Mouse (Mus musculus) heart, embryonic 12.5 days (tissue): Measurements from ENCODE around the gene Hist2h3b. TPM values are rescaled to one million over a fixed set of nuclear protein-coding genes. Genes with fewer than 3 reads are reported as not detected.

Experiments used
- ATAC-seq: fragments of 200-750 bp; cut with Nextera tagmentation; 2 replicates; pipeline ENCODE4 v1.8.0; 2017; ENCODE audit warnings: moderate TSS enrichment, moderate library complexity; ENCODE audit not compliant: insufficient number of reproducible peaks, low FRiP score
- H3K27ac ChIP-seq: fragments of 300-500 bp; sonication (generic); 2 replicates; pipeline ENCODE4 v1.5.1; 2016; ENCODE audit warnings: mild to moderate bottlenecking, moderate library complexity; ENCODE audit not compliant: poor library complexity, severe bottlenecking
- H3K27me3 ChIP-seq: fragments of 300-500 bp; sonication (generic); replicated peaks from 2 replicates; pipeline ENCODE4 v1.6.1; 2016; ENCODE audit warnings: mild to moderate bottlenecking, moderate library complexity
- H3K36me3 ChIP-seq: fragments of 300-500 bp; sonication (generic); 2 replicates; pipeline ENCODE4 v1.6.1; 2016; ENCODE audit warnings: mild to moderate bottlenecking, moderate library complexity
- H3K4me1 ChIP-seq: fragments of 300-500 bp; sonication (generic); replicated peaks from 2 replicates; pipeline ENCODE4 v1.6.1; 2016; ENCODE audit warnings: mild to moderate bottlenecking
- H3K4me2 ChIP-seq: fragments of 300-500 bp; sonication (generic); 2 replicates; pipeline ENCODE4 v1.6.1; 2016; ENCODE audit warnings: mild to moderate bottlenecking, moderate library complexity
- H3K4me3 ChIP-seq: fragments of 300-500 bp; sonication (generic); 2 replicates; pipeline ENCODE4 v1.5.1; 2016; ENCODE audit warnings: mild to moderate bottlenecking
- H3K9ac ChIP-seq: fragments of 300-500 bp; sonication (generic); 2 replicates; pipeline ENCODE4 v1.6.1; 2016; ENCODE audit warnings: mild to moderate bottlenecking, moderate library complexity
- H3K9me3 ChIP-seq: fragments of 300-500 bp; sonication (generic); replicated peaks from 2 replicates; pipeline ENCODE4 v1.6.1; 2016; ENCODE audit warnings: mild to moderate bottlenecking, moderate library complexity
- WGBS: fragments of 180-500 bp; shearing (Covaris S2); methylation state at CpG from one replicate; pipeline ENCODE4 v1.1.7; 2016; 5-methylcytosine and 5-hydroxymethylcytosine counted together
- polyA plus RNA-seq: library from polyadenylated mRNA; unstranded; fragments of >200 nt; fragmentation: Nextera tagmentation; extraction: Ambion mirVana; gene quantifications from 2 replicates; pipeline ENCODE4 v1.2.1, GENCODE M21; 2016

Hist2h3b gene
- polyA plus RNA-seq, 1 experiment from 2014 or later = 26.5 TPM

- H3K9ac ChIP-seq = peak overlapping the region; percentile 12; the same call in 1 of the 2 replicates
- no peaks in the 10 kb centered on the region for H3K9me3 ChIP-seq
- peak; percentile 51; the same call in 1 of the 2 replicates for ATAC-seq
- no peaks in the 10 kb centered on the region for H3K27me3 ChIP-seq
- H3K27ac ChIP-seq = no peak overlapping the region
- no peaks in the 10 kb centered on the region for H3K36me3 ChIP-seq
- H3K4me3 ChIP-seq = no peak overlapping the region
- peak overlapping the region; percentile 31; the same call in 1 of the 2 replicates for H3K4me2 ChIP-seq
- peaks cover 29% of the 10 kb centered on the region for H3K4me1 ChIP-seq
- WGBS = 23% methylated on average over 10 of the region's 10 CpGs
These were observed 13.6 kb upstream of the Hist2h3b start for GRCm38 (mm10) chr3:96254683-96255355.

DNA sequence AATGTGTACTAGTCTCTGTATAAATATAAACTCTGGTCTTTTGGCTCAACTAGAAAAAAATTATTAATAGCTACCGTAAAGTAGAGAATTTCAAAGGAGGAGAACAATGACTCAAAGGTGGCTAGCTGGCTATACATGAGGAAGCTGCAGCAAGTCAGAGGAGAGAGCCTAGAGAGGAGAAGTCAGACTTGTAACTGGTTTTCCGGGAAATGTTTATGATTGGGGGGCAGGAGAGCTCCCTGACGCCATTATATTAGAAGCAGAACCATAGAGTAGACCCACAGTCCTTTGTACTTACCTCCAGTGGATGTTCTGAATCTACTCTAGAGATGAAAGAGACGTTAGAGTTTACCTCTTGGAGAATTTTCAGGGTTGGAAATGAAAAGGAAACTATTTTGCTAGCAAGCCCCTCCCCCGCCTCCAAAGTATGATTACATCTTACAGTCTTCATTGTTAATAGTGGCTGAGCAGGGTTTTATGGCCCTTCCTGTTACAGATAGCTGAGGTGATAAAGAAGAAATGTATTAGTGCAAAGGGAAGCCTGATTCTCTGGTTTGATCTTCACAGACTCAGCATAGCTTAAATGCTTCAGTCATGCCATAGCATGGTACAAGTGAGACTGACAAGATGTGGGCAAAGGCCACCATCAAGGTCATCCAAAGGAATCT lies 12.4 kb upstream of the Hist2h3b start:
- H3K9ac ChIP-seq = no peak overlapping the region
- H3K4me1 ChIP-seq = peaks cover 17% of the 10 kb centered on the region
- ATAC-seq = no peak
- no peaks in the 10 kb centered on the region for H3K36me3 ChIP-seq
- no peaks in the 10 kb centered on the region for H3K9me3 ChIP-seq
- no peaks in the 10 kb centered on the region for H3K27me3 ChIP-seq
- H3K4me3 ChIP-seq = no peak overlapping the region
- H3K27ac ChIP-seq = no peak overlapping the region
- no peak overlapping the region for H3K4me2 ChIP-seq
- WGBS = 76% methylated on average over 5 of the region's 5 CpGs

- no peak overlapping the region for H3K27ac ChIP-seq
- no peaks in the 10 kb centered on the region for H3K27me3 ChIP-seq
- no peaks in the 10 kb centered on the region for H3K9me3 ChIP-seq
- no peak for ATAC-seq
- WGBS = 70% methylated on average over 3 of the region's 3 CpGs
- H3K9ac ChIP-seq = no peak overlapping the region
- H3K4me2 ChIP-seq = no peak overlapping the region
- no peak overlapping the region for H3K4me3 ChIP-seq
- H3K36me3 ChIP-seq = no peaks in the 10 kb centered on the region
- peaks cover 23% of the 10 kb centered on the region for H3K4me1 ChIP-seq
These were observed 11.3 kb upstream of the Hist2h3b start for GRCm38 (mm10) chr3:96257190-96257589.

DNA sequence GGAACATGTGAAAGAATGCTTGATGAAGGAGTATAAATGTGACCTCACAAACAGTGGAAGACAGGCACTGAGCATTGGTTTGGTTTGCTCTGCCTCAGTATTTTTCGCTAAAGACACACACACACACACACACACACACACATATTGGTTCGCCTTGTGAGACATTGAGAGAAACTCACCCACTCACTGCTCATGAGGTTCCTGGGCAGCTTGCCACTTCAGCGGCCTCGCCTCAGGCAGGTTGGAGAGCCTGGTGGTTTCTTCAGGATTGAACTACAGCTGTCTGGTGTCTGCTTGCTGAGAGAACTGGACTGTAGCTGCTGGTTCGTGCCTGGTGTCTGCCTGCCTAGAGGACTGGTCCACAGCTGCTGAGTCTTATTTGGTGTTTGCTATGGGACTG lies 8.2 kb upstream of the Hist2h3b start:
- Histone ChIP-seq H3K4me3 (no peak overlapping the region), H3K4me1 (peaks cover 23% of the 10 kb centered on the region), H3K9me3 (no peaks in the 10 kb centered on the region), H3K27ac (no peak overlapping the region), H3K4me2 (no peak overlapping the region), H3K9ac (no peak overlapping the region), H3K27me3 (no peaks in the 10 kb centered on the region), H3K36me3 (no peaks in the 10 kb centered on the region)
- WGBS = 91% methylated on average over 5 of the region's 5 CpGs
- ATAC-seq = no peak

DNA sequence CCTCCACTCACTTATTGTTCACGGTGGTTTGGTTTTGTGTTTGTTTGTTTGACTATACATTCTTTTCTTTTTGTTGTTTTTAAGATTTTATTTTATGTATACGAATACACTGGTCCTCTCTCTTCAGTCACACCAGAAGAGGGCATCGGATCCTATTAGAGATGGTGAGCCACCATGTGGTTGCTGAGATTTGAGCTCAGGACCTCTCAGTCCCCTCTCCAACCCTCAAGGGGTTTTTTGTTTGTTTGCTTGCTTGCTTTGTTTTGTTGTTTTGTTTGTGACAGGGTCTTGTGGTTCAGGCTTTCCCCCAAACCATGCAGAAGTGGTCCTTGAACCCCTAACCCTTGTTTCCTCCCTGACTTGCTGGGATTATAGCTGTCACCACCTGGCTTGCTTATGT lies 6.8 kb upstream of the Hist2h3b start:
- Histone ChIP-seq H3K4me2 (peak overlapping the region; percentile 91), H3K4me1 (peaks cover 12% of the 10 kb centered on the region), H3K27me3 (no peaks in the 10 kb centered on the region), H3K36me3 (no peaks in the 10 kb centered on the region), H3K4me3 (peak overlapping the region; percentile 77; the same call in 1 of the 2 replicates), H3K9ac (peak overlapping the region; percentile 92), H3K9me3 (no peaks in the 10 kb centered on the region), H3K27ac (peak overlapping the region; percentile 99)
- 62% methylated on average over 3 of the region's 3 CpGs for WGBS
- no peak for ATAC-seq

- 1% methylated on average over 19 of the region's 19 CpGs for WGBS
- Histone ChIP-seq H3K27me3 (no peaks in the 10 kb centered on the region), H3K9ac (peak overlapping the region; percentile 92), H3K9me3 (no peaks in the 10 kb centered on the region), H3K4me3 (peak overlapping the region; percentile 77), H3K4me1 (peaks cover 12% of the 10 kb centered on the region), H3K27ac (peak overlapping the region; percentile 99), H3K36me3 (no peaks in the 10 kb centered on the region), H3K4me2 (peak overlapping the region; percentile 91)
- ATAC-seq = peak; percentile 86
These were observed 6.1 kb upstream of the Hist2h3b start for GRCm38 (mm10) chr3:96262216-96262875.

DNA sequence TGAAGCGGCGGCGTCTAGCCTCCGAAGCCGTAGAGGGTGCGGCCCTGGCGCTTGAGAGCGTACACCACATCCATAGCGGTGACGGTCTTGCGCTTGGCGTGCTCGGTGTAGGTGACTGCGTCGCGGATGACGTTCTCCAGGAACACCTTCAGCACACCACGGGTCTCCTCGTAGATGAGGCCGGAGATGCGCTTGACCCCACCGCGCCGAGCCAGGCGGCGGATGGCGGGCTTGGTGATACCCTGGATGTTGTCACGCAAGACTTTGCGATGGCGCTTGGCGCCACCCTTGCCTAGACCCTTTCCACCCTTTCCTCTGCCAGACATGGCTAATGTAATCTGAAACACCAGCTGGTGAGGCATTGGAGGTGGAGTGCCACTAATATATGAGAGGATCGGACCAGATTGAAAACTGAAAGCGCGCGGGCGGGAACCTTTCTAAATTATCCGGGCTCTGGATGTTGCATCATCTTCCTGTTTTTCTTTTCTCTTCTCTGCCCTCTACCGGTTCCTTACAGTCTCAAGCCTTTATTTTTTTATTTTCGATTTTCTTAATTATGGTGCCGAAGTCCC lies 5.4 kb upstream of the Hist2h3b start, which contains the start of gene Hist2h4:
Hist2h4 (minus strand) TSS at position 333 of the 572 bp plus-strand sequence.
- H3K4me3 ChIP-seq = peak within 1 kb of the TSS; percentile 77

GRCm38 (mm10) chr3:96263558-96264403 lies 4.7 kb upstream of the Hist2h3b start:
- H3K36me3 ChIP-seq = no peaks in the 10 kb centered on the region
- no peak for ATAC-seq
- H3K27me3 ChIP-seq = no peaks in the 10 kb centered on the region
- H3K9me3 ChIP-seq = no peaks in the 10 kb centered on the region
- H3K4me1 ChIP-seq = peaks cover 17% of the 10 kb centered on the region
- H3K9ac ChIP-seq = peak overlapping the region; percentile 78
- 10% methylated on average over 27 of the region's 27 CpGs for WGBS
- H3K27ac ChIP-seq = peak overlapping the region; percentile 99
- H3K4me2 ChIP-seq = peak overlapping the region; percentile 91
- H3K4me3 ChIP-seq = peak overlapping the region; percentile 77

More for the DNA sequence above, 5.4 kb upstream of the Hist2h3b start, which contains the start of gene Hist2h4:
- Histone ChIP-seq H3K4me1 (peaks cover 15% of the 10 kb centered on the region), H3K4me2 (peak within 1 kb of the TSS; percentile 91), H3K36me3 (no peaks in the 10 kb centered on the region), H3K27ac (peak within 1 kb of the TSS; percentile 99), H3K9ac (peak within 1 kb of the TSS; percentile 92), H3K9me3 (no peaks in the 10 kb centered on the region), H3K27me3 (no peaks in the 10 kb centered on the region)
- under 1% methylated on average over 40 of the region's 40 CpGs for WGBS
- peak; percentile 79 for ATAC-seq

DNA sequence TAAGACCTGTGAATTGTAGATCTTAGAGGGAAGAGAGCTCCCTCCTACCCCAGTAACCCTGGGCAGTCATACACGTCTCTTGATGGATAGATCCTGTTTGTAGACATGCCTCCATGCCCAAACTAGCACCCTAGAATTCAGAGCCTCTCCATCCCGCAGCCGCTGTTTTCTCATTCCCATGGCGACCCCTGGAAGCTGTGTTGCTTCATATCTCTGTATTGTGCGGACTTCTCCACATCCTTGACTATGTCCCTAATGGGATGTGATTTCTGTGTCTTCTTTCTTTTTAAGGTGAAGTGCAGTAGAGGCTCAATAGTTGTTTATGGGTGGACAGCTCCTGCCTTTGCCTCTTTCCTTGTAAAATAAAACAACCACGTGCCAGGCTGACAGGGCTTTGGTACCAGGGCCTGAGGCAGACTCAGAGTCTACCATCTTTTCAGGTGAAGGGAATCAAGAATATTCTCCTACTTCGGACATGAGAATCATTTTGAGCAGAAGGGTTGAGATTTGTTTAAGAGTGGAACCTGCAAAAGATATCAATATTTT lies 4.0 kb upstream of the Hist2h3b start:
- H3K9ac ChIP-seq = 0 out of 2 replicates have a peak overlapping the region, but pooled peaks have one; percentile 78
- no peaks in the 10 kb centered on the region for H3K36me3 ChIP-seq
- H3K27me3 ChIP-seq = no peaks in the 10 kb centered on the region
- H3K4me3 ChIP-seq = no peak overlapping the region; the same call in 1 of the 2 replicates
- WGBS = 81% methylated on average over 7 of the region's 7 CpGs
- peaks cover 17% of the 10 kb centered on the region for H3K4me1 ChIP-seq
- no peaks in the 10 kb centered on the region for H3K9me3 ChIP-seq
- H3K4me2 ChIP-seq = peak overlapping the region; percentile 91
- no peak for ATAC-seq
- H3K27ac ChIP-seq = peak overlapping the region; percentile 99

- Histone ChIP-seq H3K27ac (no peak overlapping the region), H3K9ac (no peak overlapping the region), H3K4me2 (no peak overlapping the region), H3K27me3 (no peaks in the 10 kb centered on the region), H3K36me3 (no peaks in the 10 kb centered on the region), H3K4me3 (no peak overlapping the region), H3K9me3 (no peaks in the 10 kb centered on the region), H3K4me1 (peaks cover 17% of the 10 kb centered on the region)
- ATAC-seq = no peak
- 57% methylated on average over 8 of the region's 8 CpGs for WGBS
These were observed 2.2 kb upstream of the Hist2h3b start for GRCm38 (mm10) chr3:96266132-96266710.
